Mouse (Mus musculus) spleen, adult 2 months (tissue): ENCODE data around the gene Ccdc80.

Experiments used
- CTCF ChIP-seq: fragments of 200-500 bp; IDR thresholded peaks from 2 replicates; pipeline ENCODE4 v1.5.1; 2011; ENCODE audit warnings: mild to moderate bottlenecking, inconsistent platforms; ENCODE audit not compliant: insufficient read depth, insufficient read length, insufficient replicate concordance; ENCODE audit errors: extremely low read depth
- POLR2A ChIP-seq: fragments of 200-500 bp; IDR thresholded peaks from 2 replicates; pipeline ENCODE4 v1.6.1; 2011; ENCODE audit warnings: low read depth, low read length, inconsistent platforms

DNA sequence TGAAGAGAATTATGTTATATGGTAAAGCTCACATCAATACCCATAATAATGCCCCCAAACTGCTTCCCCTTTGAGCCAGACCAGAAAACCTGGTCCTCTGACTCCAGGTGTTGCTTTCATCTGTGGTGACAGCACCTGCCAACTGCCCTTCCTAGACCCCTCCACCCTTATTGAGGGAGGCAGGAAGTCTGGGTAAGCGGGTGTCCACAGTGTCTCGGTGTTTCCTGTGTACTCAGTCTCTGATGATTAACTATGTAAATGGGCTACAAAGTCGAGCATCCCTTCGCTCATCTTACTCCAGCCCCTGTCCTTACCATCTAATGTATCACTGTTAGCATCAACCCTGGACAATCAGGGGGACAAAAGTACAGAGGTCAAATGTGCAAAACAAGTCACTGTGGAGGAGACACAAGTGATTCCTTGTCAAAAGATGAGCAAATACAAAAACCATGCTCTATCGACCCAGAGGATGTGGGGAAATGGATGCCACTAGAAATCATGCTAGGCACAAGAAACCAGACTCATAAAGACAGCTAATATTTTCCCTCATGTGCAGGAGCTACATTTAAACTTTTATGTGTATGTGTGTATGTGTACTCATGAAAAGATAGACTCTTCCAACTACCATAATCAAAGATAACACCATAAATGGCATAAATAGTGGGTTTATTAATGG lies 15.1 kb downstream of the Ccdc80 start:
- TF ChIP-seq POLR2A (no peak), CTCF (no peak)
